Mouse (Mus musculus) embryo, embryonic 11.5 days (tissue): ENCODE measurements at regions not wholly inside any gene's neighbourhood (a gene's known extent, or its start where the extent isn't known, plus 50 kb on each side); places are given as distances from the start of the nearest gene placed in this dataset.

Experiments
- DNase-seq: peaks from one replicate; pipeline ENCODE4 v3.0.0-alpha.2; 2012; ENCODE audit warnings: low read depth, low spot score

DNA sequence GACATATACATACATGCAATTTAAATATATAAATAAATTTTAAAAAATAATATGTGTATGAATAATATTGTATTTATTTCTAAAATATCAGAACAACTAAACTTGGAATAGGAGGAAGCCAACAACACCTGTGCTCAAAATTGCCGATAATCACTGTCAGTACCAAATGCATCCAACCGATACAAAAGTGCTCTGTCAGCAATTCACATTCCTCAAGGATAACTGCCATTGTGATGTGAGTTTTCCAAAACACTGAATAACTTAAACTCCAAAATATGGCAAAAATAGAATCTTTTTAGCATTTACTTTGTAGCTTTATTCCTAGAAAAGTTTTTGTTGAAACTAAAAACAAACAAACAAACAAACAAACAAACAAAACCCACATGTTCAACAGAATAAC, 279.4 kb downstream of the Actr3 start:
- no peak for DNase-seq

DNA sequence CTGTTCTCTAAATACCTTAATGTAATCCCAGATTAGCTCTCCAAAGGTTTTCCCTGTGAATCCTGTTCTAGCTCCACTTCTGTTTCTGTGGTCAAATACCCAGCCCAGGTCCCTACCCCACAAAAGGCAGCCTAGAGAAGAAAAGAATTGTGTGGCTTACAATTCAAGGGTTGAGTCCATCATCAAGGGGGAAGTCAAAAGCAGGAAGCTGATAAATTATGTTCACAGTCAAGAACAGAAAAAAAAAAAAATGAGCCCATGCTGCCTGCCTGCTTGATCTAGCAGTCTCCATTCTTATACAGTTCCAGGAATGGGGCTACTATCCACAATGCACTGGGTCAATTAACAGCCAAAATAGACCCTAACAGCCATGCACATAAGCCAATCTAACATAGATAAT, 285.7 kb downstream of the Actr3 start:
- no peak for DNase-seq

- no peak for DNase-seq
Measured at GRCm38 (mm10) chr1:125123861-125124260, 311.7 kb downstream of the Actr3 start.

GRCm38 (mm10) chr1:125100596-125100995, 334.9 kb downstream of the Actr3 start:
- no peak for DNase-seq

- no peak for DNase-seq
Measured at GRCm38 (mm10) chr1:125084906-125085305, 350.6 kb downstream of the Actr3 start.

DNA sequence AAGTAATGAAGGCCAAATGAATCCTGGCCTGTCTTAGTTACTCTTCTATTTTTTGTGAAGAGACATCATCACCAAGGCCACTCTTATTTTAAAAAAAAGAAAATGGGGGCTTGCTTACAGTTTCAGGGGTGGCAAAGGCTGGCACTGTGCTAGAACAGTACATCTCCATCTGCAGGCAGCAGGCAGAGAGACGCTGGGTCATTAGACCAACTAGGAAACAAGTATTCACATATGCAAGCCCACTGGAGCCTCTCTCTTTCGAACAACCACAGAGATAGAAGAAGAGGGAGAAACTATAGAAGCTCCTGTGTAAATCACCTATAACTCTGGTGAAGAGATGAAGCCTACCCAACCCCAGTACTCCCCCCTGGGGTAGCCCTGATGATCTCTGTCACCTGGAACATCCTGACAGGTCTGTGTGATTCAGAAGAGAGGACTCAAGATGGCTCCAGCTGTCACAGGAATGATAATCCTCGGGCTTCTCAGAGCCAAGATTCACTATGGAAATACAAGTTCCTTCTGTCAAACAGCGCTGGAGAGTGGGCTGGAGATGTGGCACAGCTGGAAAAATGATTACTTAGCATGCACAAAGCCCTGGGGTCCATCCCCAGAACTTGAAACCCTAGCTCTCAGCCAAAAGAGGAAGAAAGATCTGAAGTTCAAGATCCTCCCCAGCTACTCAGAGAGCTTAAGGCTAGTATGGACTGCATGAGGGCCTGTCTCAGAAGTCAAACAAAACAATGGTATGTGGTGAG, 395.8 kb downstream of the Actr3 start:
- DNase-seq, result no peak

DNA sequence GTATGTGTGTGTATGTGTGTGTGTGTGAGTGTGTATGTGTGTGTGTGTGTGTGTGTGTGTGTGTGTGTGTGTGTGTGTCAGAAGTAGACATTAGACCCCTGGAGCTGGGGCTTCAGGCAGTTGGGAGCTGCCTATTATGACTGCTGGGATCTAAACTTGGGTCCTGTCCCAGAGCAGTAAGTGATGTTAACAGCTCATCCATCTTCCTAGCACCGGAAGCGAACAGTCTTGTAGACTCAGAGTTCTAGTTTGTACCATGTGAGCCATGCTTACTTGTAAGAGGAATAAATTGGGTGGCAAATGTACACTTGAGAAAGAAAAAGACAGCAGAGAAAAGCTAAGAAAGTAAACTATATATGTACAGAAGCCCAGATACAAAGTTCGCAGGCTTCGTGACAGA, 422.2 kb downstream of the Actr3 start:
- DNase-seq, result no peak

DNA sequence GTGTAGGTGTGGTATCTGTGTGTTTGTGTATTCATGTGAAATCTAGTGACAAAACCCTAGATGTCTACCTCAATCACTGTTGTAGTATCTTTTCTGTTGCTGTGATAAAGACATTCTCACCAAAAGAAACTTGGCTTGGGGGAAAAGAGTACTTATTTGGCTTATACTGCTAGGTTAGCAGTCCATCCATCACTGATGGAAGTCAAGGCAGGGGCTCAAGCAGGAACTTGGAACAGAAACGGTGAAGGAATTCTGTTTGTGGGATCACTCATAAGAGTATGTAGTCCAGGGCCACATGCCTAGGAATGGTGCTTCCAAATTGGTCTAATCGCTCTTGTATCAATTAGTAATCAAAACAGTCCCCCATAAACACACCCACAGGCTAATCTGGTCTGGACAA, 423.6 kb downstream of the Actr3 start:
- no peak for DNase-seq

DNA sequence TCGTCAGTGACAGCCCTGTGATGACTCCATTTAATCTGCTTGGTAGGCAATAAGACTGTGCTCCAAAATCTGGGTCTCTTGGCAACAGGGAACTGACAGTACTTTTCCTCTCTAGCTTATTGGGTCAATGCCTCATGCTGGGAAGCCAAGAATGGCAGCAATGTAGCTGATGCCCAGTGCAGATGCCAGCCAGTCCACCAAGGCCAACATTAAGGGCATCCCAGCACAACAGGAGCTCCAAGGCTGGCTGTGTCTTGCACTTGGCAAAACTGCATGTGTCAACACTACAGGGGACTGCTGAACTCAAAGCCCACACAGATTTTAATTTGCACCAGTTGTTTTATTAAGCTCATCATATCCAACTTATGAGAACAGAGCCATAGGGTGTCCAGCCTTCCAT, 437.9 kb downstream of the Actr3 start:
- no peak for DNase-seq

GRCm38 (mm10) chr1:124950849-124951248, 484.7 kb downstream of the Actr3 start:
- no peak for DNase-seq

- no peak for DNase-seq
Measured at GRCm38 (mm10) chr1:124904373-124904772, 531.2 kb downstream of the Actr3 start.

DNA sequence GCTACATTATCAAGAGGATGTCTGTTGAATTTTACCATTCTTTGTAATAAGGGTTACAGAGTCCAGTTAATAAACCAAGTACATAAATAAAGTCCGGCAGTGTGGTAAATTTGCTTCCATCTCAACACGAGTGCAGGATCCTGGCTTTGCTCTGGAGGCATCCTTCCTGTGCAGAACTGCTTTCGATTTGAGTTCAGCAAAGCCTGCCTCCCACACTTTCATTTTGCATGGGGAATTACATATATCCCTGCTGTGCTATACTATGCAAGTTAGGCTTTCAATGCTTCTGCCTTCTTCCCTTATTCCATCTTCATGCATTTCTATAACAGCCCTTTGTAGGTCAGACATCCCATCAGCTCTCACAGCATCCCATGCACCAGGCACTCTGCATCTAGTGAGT, 564.4 kb downstream of the Actr3 start:
- DNase-seq, result no peak

DNA sequence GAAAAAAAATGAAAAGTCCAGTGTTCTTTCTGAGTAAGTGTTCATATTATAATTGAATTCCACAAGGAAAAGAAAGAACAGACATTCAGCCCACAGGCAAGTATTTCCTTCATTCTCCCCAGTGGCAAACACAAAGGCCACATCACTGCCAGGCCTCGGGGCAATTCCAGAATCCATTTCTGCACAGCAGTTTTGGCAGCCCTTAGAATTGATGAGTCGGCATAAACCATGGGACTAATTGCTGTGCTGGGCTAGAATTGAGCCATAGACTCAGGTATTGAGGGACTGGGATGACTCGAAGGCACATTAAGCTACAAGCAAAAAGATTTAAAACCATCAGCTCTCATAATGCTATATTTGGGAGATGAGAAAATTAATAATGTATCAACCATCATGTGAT, 569.3 kb downstream of the Actr3 start:
- DNase-seq, result no peak

GRCm38 (mm10) chr1:124845681-124846080, 589.8 kb downstream of the Actr3 start:
- DNase-seq, result peak; percentile 52

DNA sequence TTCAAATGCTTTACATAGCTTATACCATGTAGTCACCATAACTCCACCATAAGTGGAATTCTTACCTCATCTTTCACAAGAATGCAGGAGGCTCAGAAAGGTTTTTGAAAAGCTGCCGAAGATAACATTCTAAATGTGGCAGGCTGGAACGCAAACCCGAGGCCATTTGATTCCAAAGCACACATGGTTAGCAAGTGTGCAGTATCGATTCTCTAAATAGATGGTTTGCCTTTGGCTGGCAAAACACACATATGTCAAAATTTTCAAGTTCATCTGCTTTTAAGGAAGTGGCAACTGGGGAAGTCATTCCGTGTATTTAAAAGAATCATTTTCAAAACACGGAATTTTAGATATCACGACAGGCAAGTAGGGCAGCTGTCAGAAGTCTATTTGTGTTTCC, 609.8 kb downstream of the Actr3 start:
- no peak for DNase-seq

DNA sequence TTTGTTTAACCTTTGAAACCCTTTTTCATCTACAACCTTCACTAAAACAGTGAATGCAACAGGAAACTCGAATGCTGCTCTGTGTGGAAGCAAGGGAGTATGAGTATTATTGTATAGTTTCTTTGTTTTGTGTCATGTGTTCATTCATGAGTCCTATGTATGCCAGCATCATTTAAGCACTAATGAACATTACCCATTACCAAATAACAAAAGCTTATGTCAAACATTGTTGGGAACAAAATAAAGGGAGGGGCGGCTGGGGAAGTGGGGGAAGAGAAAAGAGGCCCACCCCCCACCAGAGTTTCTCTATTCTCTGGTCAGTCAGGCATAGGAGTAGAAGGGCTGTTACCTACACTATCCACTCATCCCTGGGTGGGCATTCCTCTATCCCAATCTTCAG, 642.5 kb downstream of the Actr3 start:
- no peak for DNase-seq

- no peak for DNase-seq
Measured at GRCm38 (mm10) chr1:124790646-124791045, 644.9 kb downstream of the Actr3 start.

DNA sequence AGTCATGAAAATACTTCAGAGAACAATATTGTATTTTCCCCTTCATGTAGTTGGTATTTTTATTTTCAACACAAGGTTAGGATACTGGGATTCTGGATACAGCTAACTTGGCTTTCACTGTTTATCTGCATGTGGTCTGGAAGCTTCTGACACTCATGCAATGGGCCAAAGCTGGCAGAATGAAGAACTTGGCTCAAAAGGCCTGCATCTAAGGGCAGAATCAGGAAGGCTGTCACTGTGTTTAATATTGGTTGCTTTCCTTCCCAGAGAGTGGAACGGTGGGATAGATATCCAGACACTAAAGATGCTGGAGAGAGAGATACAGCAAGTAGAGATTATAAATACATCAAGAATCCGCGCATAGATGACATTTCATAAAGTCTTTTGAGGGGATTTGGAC, 645.4 kb downstream of the Actr3 start:
- DNase-seq, result no peak

- DNase-seq, result no peak
Measured at GRCm38 (mm10) chr1:124783066-124783465, 652.5 kb downstream of the Actr3 start.

GRCm38 (mm10) chr1:124777685-124778084, 657.8 kb downstream of the Actr3 start:
- no peak for DNase-seq

GRCm38 (mm10) chr1:124756721-124757120, 678.8 kb downstream of the Actr3 start:
- DNase-seq, result no peak

DNA sequence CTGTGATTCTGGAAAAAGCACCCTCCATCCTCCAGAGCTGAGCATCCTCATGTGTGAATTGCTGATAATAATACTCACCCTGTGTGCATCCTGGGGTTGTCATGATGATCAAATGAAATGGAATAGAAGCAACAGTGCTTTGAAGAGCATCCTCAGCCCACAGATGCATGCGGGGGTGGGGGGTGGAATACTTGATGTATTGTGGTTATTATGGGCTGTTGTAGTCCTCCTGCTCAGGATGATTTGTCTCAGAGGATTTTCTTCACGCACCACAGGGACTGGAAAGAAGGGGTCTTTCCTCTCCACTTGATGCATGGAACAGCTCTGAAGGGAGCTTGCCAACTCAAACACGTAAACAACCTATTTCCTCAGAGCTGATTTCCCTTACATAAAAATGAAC, 694.4 kb upstream of the Dpp10 start:
- no peak for DNase-seq

- DNase-seq, result no peak
Measured at GRCm38 (mm10) chr1:124730364-124730763, 685.0 kb upstream of the Dpp10 start.

DNA sequence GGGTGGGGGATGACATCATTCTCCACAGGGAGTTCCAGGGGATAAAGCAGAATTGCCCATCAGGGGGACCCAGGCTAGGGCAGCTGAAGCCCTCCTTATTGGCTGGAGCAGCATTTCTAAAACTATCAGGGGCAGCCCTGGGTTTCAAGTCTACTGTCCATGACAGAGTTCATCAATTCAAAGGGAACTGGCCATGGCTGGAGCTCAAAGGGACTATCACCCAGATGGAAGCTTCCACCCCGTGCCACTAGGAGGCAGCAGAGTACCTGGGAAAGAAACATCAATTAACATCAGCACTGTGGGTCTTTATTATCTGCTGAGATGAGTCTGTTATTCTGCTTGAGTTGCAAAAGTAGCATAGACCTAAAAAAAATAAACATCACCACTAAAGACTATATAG, 672.7 kb upstream of the Dpp10 start:
- peak; percentile 24 for DNase-seq
